Mouse (Mus musculus) mature B cell (primary cell): ENCODE data around the gene Elfn1.
"Not testable (repeated sequence)": the region's sequence is repeated elsewhere in the genome, so short reads cannot be mapped to it uniquely, and the experiment has no call there.

Source experiments
- in situ Hi-C: fragments of 300-500 bp; cut with MboI; formaldehyde crosslinking; loops from 2 replicates; pipeline ENCODE4 v1.14.3; 2019

The Elfn1 gene

GRCm38 (mm10) chr5:139976584-139976983 is 68.8 kb downstream of the Elfn1 start:
- in situ Hi-C loops = no loop called here

- in situ Hi-C loops = no loop called here
These were observed 69.7 kb downstream of the Elfn1 start for GRCm38 (mm10) chr5:139977476-139977875.

- in situ Hi-C loops = no loop called here
These were observed 71.0 kb downstream of the Elfn1 start for GRCm38 (mm10) chr5:139978525-139979276.

- in situ Hi-C loops = no loop called here
These were observed 71.6 kb downstream of the Elfn1 start for GRCm38 (mm10) chr5:139979371-139979770.

GRCm38 (mm10) chr5:139981976-139982375 is 74.2 kb downstream of the Elfn1 start:
- in situ Hi-C loops = no loop called here

- in situ Hi-C loops = no loop called here
These were observed 77.5 kb downstream of the Elfn1 start for GRCm38 (mm10) chr5:139985073-139985746.

- in situ Hi-C loops = no loop called here
These were observed 83.8 kb downstream of the Elfn1 start for GRCm38 (mm10) chr5:139991531-139991930.

- in situ Hi-C loops = not testable (repeated sequence)
These were observed 90.6 kb downstream of the Elfn1 start for GRCm38 (mm10) chr5:139998321-139998720.

GRCm38 (mm10) chr5:139998916-139999315 is 91.2 kb downstream of the Elfn1 start:
- in situ Hi-C loops = no loop called here

- in situ Hi-C loops = no loop called here
These were observed 94.8 kb downstream of the Elfn1 start for GRCm38 (mm10) chr5:140002541-140002940.

- in situ Hi-C loops = no loop called here
These were observed 99.1 kb downstream of the Elfn1 start for GRCm38 (mm10) chr5:140006861-140007260.

- in situ Hi-C loops = no loop called here
These were observed 100.1 kb downstream of the Elfn1 start for GRCm38 (mm10) chr5:140007656-140008522.

GRCm38 (mm10) chr5:140008523-140008806 is 100.7 kb downstream of the Elfn1 start:
- in situ Hi-C loops = no loop called here

GRCm38 (mm10) chr5:140009083-140009655 is 101.4 kb downstream of the Elfn1 start:
- in situ Hi-C loops = no loop called here

GRCm38 (mm10) chr5:140010405-140010804 is 102.7 kb downstream of the Elfn1 start:
- in situ Hi-C loops = no loop called here

- in situ Hi-C loops = no loop called here
These were observed 104.7 kb downstream of the Elfn1 start for GRCm38 (mm10) chr5:140012286-140012967.

- in situ Hi-C loops = no loop called here
These were observed 105.9 kb downstream of the Elfn1 start for GRCm38 (mm10) chr5:140013652-140014051.

GRCm38 (mm10) chr5:140016896-140017295 is 109.2 kb downstream of the Elfn1 start:
- in situ Hi-C loops = no loop called here

- in situ Hi-C loops = no loop called here
These were observed 111.0 kb downstream of the Elfn1 start for GRCm38 (mm10) chr5:140018780-140019179.

GRCm38 (mm10) chr5:140019616-140020015 is 111.9 kb downstream of the Elfn1 start:
- in situ Hi-C loops = no loop called here

- in situ Hi-C loops = no loop called here
These were observed 114.0 kb downstream of the Elfn1 start for GRCm38 (mm10) chr5:140021755-140022154.

- in situ Hi-C loops = no loop called here
These were observed 115.1 kb downstream of the Elfn1 start for GRCm38 (mm10) chr5:140022861-140023260.
